Mouse (Mus musculus) thymus, adult 2 months (tissue): Measurements from ENCODE around the gene Lime1. TPM values are rescaled to one million over a fixed set of nuclear protein-coding genes. Genes with fewer than 3 reads are reported as not detected.
A peak's percentile ranks its signal among the peaks of the same experiment; 100 is the strongest.

Source experiments
- DNase-seq: peaks from one replicate; pipeline ENCODE4 v3.0.0; 2021
- H3K27ac ChIP-seq: fragments of 200-500 bp; 2 replicates; pipeline ENCODE4 v1.5.1; 2012; ENCODE audit warnings: low read length, control low read depth; ENCODE audit not compliant: control insufficient read depth, insufficient read depth
- H3K27me3 ChIP-seq: fragments of 200-500 bp; 2 replicates; pipeline ENCODE4 v1.6.1; 2012; ENCODE audit warnings: mild to moderate bottlenecking, low read length, moderate library complexity, mixed read lengths; ENCODE audit not compliant: control insufficient read depth, insufficient read depth
- H3K36me3 ChIP-seq: fragments of 200-500 bp; 2 replicates; pipeline ENCODE4 v1.6.1; 2012; ENCODE audit warnings: mild to moderate bottlenecking, low read length, moderate library complexity; ENCODE audit not compliant: control insufficient read depth, insufficient read depth
- H3K4me1 ChIP-seq: fragments of 200-500 bp; replicated peaks from 2 replicates; pipeline ENCODE4 v1.6.1; 2012; ENCODE audit warnings: low read length; ENCODE audit not compliant: control insufficient read depth, insufficient read depth
- H3K4me3 ChIP-seq: fragments of 200-500 bp; 2 replicates; pipeline ENCODE4 v1.5.1; 2012; ENCODE audit warnings: mild to moderate bottlenecking, low read length, control low read depth, moderate library complexity; ENCODE audit not compliant: control insufficient read depth, insufficient read depth
- CTCF ChIP-seq: fragments of 200-500 bp; IDR thresholded peaks from 2 replicates; pipeline ENCODE4 v1.5.1; 2012; ENCODE audit warnings: mild to moderate bottlenecking, control low read depth, low read length, moderate library complexity, borderline replicate concordance; ENCODE audit not compliant: control insufficient read depth, poor library complexity, insufficient read depth; ENCODE audit errors: extremely low read depth
- POLR2A ChIP-seq: fragments of 200-500 bp; IDR thresholded peaks from 2 replicates; pipeline ENCODE4 v1.6.1; 2012; ENCODE audit warnings: mild to moderate bottlenecking, low read length, control low read depth, moderate library complexity; ENCODE audit not compliant: control insufficient read depth, poor library complexity, insufficient read depth; ENCODE audit errors: extremely low read depth
- WGBS: fragments of 180-500 bp; shearing (Covaris S2); methylation state at CpG from one replicate; pipeline ENCODE4 v1.1.7; 2018; 5-methylcytosine and 5-hydroxymethylcytosine counted together
- polyA plus RNA-seq: library from polyadenylated mRNA; depleted of rRNA; stranded (reverse); fragments of >200 nt; gene quantifications from 2 replicates; pipeline ENCODE4 v1.2.3, GENCODE M21; 2012

The Lime1 gene
- polyA plus RNA-seq, 1 experiment, result 268 TPM

- peaks cover 16% of the 10 kb centered on the region for H3K36me3 ChIP-seq
- WGBS, result 8% methylated on average over 14 of the region's 14 CpGs
- H3K27ac ChIP-seq, result no peak overlapping the region
- no peak for DNase-seq
- no peak for TF ChIP-seq CTCF
- no peak for TF ChIP-seq POLR2A
- peaks cover 10% of the 10 kb centered on the region for H3K4me1 ChIP-seq
- H3K4me3 ChIP-seq, result peak overlapping the region; percentile 84
- H3K27me3 ChIP-seq, result no peaks in the 10 kb centered on the region
Observed at GRCm38 (mm10) chr2:181364487-181364859, 15.4 kb upstream of the Lime1 start.

GRCm38 (mm10) chr2:181364860-181365596, 14.8 kb upstream of the Lime1 start, which contains the start of the genes Zgpat and Arfrp1:
Gene Zgpat, plus strand, starts transcription at chr2:181364928.
Gene Arfrp1, minus strand, starts transcription at chr2:181365404.
- peaks cover 14% of the 10 kb centered on the region for H3K36me3 ChIP-seq
- peak within 1 kb of the TSS; percentile 84 for H3K4me3 ChIP-seq
- peak; percentile 86 for DNase-seq
- peaks cover 10% of the 10 kb centered on the region for H3K4me1 ChIP-seq
- 1% methylated on average over 71 of the region's 71 CpGs for WGBS
- H3K27ac ChIP-seq, result peak within 1 kb of the TSS; percentile 30
- TF ChIP-seq POLR2A, result peak; percentile 61; the same call in 1 of the 2 replicates
- peak; percentile 58; the same call in 1 of the 2 replicates for TF ChIP-seq CTCF
- no peaks in the 10 kb centered on the region for H3K27me3 ChIP-seq

- peak; percentile 42 for DNase-seq
- Histone ChIP-seq H3K36me3 (peaks cover 11% of the 10 kb centered on the region), H3K27me3 (no peaks in the 10 kb centered on the region), H3K4me3 (peak overlapping the region; percentile 84), H3K27ac (peak overlapping the region; percentile 30), H3K4me1 (peaks cover 10% of the 10 kb centered on the region)
- under 1% methylated on average over 20 of the region's 20 CpGs for WGBS
- TF ChIP-seq CTCF, result 0 out of 2 replicates have a peak, but pooled peaks have one; percentile 32
- TF ChIP-seq POLR2A, result no peak
Observed at GRCm38 (mm10) chr2:181365655-181366075, 14.2 kb upstream of the Lime1 start.

GRCm38 (mm10) chr2:181370001-181370400, 9.9 kb upstream of the Lime1 start:
- Histone ChIP-seq H3K4me1 (peaks cover 6% of the 10 kb centered on the region), H3K36me3 (no peaks in the 10 kb centered on the region), H3K27me3 (no peaks in the 10 kb centered on the region), H3K4me3 (no peak overlapping the region), H3K27ac (no peak overlapping the region)
- DNase-seq, result no peak
- no peak for TF ChIP-seq CTCF
- TF ChIP-seq POLR2A, result no peak
- WGBS, result 97% methylated on average over 5 of the region's 5 CpGs

GRCm38 (mm10) chr2:181375787-181376186, 4.1 kb upstream of the Lime1 start:
- 93% methylated on average over 2 of the region's 2 CpGs for WGBS
- TF ChIP-seq POLR2A, result no peak
- no peak for TF ChIP-seq CTCF
- Histone ChIP-seq H3K36me3 (peaks cover 18% of the 10 kb centered on the region), H3K4me1 (peaks cover 10% of the 10 kb centered on the region; the same call in 1 of the 2 replicates), H3K27me3 (no peaks in the 10 kb centered on the region), H3K27ac (no peak overlapping the region), H3K4me3 (no peak overlapping the region)
- peak; percentile 44 for DNase-seq

GRCm38 (mm10) chr2:181377230-181377629, 2.6 kb upstream of the Lime1 start:
- peaks cover 16% of the 10 kb centered on the region for H3K4me1 ChIP-seq
- 11% methylated on average over 2 of the region's 2 CpGs for WGBS
- peak overlapping the region; percentile 64 for H3K27ac ChIP-seq
- DNase-seq, result no peak
- no peak for TF ChIP-seq POLR2A
- TF ChIP-seq CTCF, result no peak
- no peak overlapping the region for H3K4me3 ChIP-seq
- peaks cover 18% of the 10 kb centered on the region for H3K36me3 ChIP-seq
- no peaks in the 10 kb centered on the region for H3K27me3 ChIP-seq
